Mouse (Mus musculus) right cerebral cortex, adult 18-20 months (tissue): ENCODE data around the gene Rbpms2.
"Not testable (repeated sequence)": the region's sequence is repeated elsewhere in the genome, so short reads cannot be mapped to it uniquely, and the experiment has no call there.

Source experiments
- DNase-seq: peaks from one replicate; pipeline ENCODE4 v3.0.0; 2022; ENCODE audit warnings: mixed read lengths

Rbpms2 gene

GRCm38 (mm10) chr9:65621196-65621595 lies 8.3 kb upstream of the Rbpms2 start:
- no peak for DNase-seq

- DNase-seq, result no peak
Observed at GRCm38 (mm10) chr9:65621666-65622065, 7.8 kb upstream of the Rbpms2 start.

- no peak for DNase-seq
Observed at GRCm38 (mm10) chr9:65622826-65623225, 6.6 kb upstream of the Rbpms2 start.

- DNase-seq, result no peak
Observed at GRCm38 (mm10) chr9:65624266-65624665, 5.2 kb upstream of the Rbpms2 start.

- DNase-seq, result no peak
Observed at GRCm38 (mm10) chr9:65629767-65630630, 551 bp downstream of the Rbpms2 start.

GRCm38 (mm10) chr9:65630631-65631353 lies 1.3 kb downstream of the Rbpms2 start:
- no peak for DNase-seq

GRCm38 (mm10) chr9:65631354-65632021 lies 2.0 kb downstream of the Rbpms2 start:
- no peak for DNase-seq

GRCm38 (mm10) chr9:65635766-65636165 lies 6.3 kb downstream of the Rbpms2 start:
- no peak for DNase-seq

GRCm38 (mm10) chr9:65636926-65637325 lies 7.5 kb downstream of the Rbpms2 start:
- DNase-seq, result no peak

GRCm38 (mm10) chr9:65639065-65639464 lies 9.6 kb downstream of the Rbpms2 start:
- DNase-seq, result no peak

- no peak for DNase-seq
Observed at GRCm38 (mm10) chr9:65640838-65641410, 11.5 kb downstream of the Rbpms2 start.

- DNase-seq, result no peak
Observed at GRCm38 (mm10) chr9:65641446-65642052, 12.1 kb downstream of the Rbpms2 start.

- no peak for DNase-seq
Observed at GRCm38 (mm10) chr9:65642546-65642945, 13.1 kb downstream of the Rbpms2 start.

GRCm38 (mm10) chr9:65644960-65645359 lies 15.5 kb downstream of the Rbpms2 start:
- DNase-seq, result no peak

- no peak for DNase-seq
Observed at GRCm38 (mm10) chr9:65645984-65646383, 16.5 kb downstream of the Rbpms2 start.

- no peak for DNase-seq
Observed at GRCm38 (mm10) chr9:65646782-65647181, 17.3 kb downstream of the Rbpms2 start.

- no peak for DNase-seq
Observed at GRCm38 (mm10) chr9:65648730-65649129, 19.3 kb downstream of the Rbpms2 start.

- DNase-seq, result no peak
Observed at GRCm38 (mm10) chr9:65649997-65650396, 20.5 kb downstream of the Rbpms2 start.

GRCm38 (mm10) chr9:65651957-65652356 lies 22.5 kb downstream of the Rbpms2 start:
- not testable (repeated sequence) for DNase-seq

GRCm38 (mm10) chr9:65653741-65654140 lies 24.3 kb downstream of the Rbpms2 start:
- DNase-seq, result no peak

GRCm38 (mm10) chr9:65654700-65655237 lies 25.3 kb downstream of the Rbpms2 start:
- no peak for DNase-seq

GRCm38 (mm10) chr9:65655540-65655939 lies 26.1 kb downstream of the Rbpms2 start:
- DNase-seq, result no peak
